Mouse (Mus musculus) central nervous system, embryonic 14 days (tissue): Measurements from ENCODE around the gene 4933403O08Rik. TPM values are rescaled to one million over a fixed set of nuclear protein-coding genes. Genes with fewer than 3 reads are reported as not detected.

ENCODE experiments used
- polyA plus RNA-seq: library from polyadenylated mRNA; depleted of rRNA; stranded (reverse); fragments of >200 nt; gene quantifications from 2 replicates; pipeline ENCODE4 v1.2.3, GENCODE M21; 2012; rRNA removed

The 4933403O08Rik gene
- 0.16 and 0.20 TPM in 2 replicates for polyA plus RNA-seq

GRCm38 (mm10) chrX:112238749-112239148 is at the start of gene 4933403O08Rik:
Gene 4933403O08Rik, plus strand, starts transcription at chrX:112239049.

Other genes with a start within 250 kb of the 4933403O08Rik start
- 0.05 and 0.13 TPM in 2 replicates for gene Tex16, start 228.0 kb upstream of the 4933403O08Rik start, polyA plus RNA-seq
- 15.0 and 16.2 TPM in 2 replicates for gene Apool, start 72.3 kb downstream of the 4933403O08Rik start, polyA plus RNA-seq
- not detected in 2 replicates for gene Satl1, start 167.7 kb downstream of the 4933403O08Rik start, polyA plus RNA-seq